Mouse (Mus musculus) embryonic facial prominence, embryonic 13.5 days (tissue): ENCODE results near the gene Garnl3. TPM values are rescaled to one million over a fixed set of nuclear protein-coding genes. Genes with fewer than 3 reads are reported as not detected.

Experiments
- ATAC-seq: fragments of 200-750 bp; cut with Nextera tagmentation; 2 replicates; pipeline ENCODE4 v1.8.0; 2017; ENCODE audit warnings: low read depth; ENCODE audit not compliant: insufficient number of reproducible peaks, insufficient read depth, low FRiP score, low TSS enrichment
- H3K27ac ChIP-seq: fragments of 300-500 bp; sonication (generic); 2 replicates; pipeline ENCODE4 v1.5.1; 2015; ENCODE audit warnings: moderate library complexity, mild to moderate bottlenecking, inconsistent platforms
- H3K27me3 ChIP-seq: fragments of 300-500 bp; sonication (generic); 2 replicates; pipeline ENCODE4 v1.6.1; 2015; ENCODE audit warnings: mild to moderate bottlenecking, inconsistent platforms
- H3K36me3 ChIP-seq: fragments of 300-500 bp; sonication (generic); 2 replicates; pipeline ENCODE4 v1.6.1; 2015; ENCODE audit warnings: mild to moderate bottlenecking, inconsistent platforms
- H3K4me1 ChIP-seq: fragments of 300-500 bp; sonication (generic); 2 replicates; pipeline ENCODE4 v1.6.1; 2015; ENCODE audit warnings: inconsistent platforms
- H3K4me2 ChIP-seq: fragments of 300-500 bp; sonication (generic); 2 replicates; pipeline ENCODE4 v1.6.1; 2015; ENCODE audit warnings: moderate library complexity, mild to moderate bottlenecking, inconsistent platforms
- H3K4me3 ChIP-seq: fragments of 300-500 bp; sonication (generic); 2 replicates; pipeline ENCODE4 v1.5.1; 2015; ENCODE audit warnings: mild to moderate bottlenecking, inconsistent platforms
- H3K9ac ChIP-seq: fragments of 300-500 bp; sonication (generic); 2 replicates; pipeline ENCODE4 v1.6.1; 2015; ENCODE audit warnings: mild to moderate bottlenecking, inconsistent platforms
- H3K9me3 ChIP-seq: fragments of 300-500 bp; sonication (generic); 2 replicates; pipeline ENCODE4 v1.6.1; 2016; ENCODE audit warnings: inconsistent platforms
- WGBS: fragments of 180-500 bp; shearing (Covaris S2); methylation state at CpG from one replicate; pipeline ENCODE4 v1.1.7; 2015; ENCODE audit warnings: mixed read lengths; 5-methylcytosine and 5-hydroxymethylcytosine counted together
- polyA plus RNA-seq: library from polyadenylated mRNA; unstranded; fragments of >200 nt; fragmentation: Nextera tagmentation; extraction: Ambion mirVana; gene quantifications from 2 replicates; pipeline ENCODE4 v1.2.1, GENCODE M21; 2015

Garnl3 gene
- polyA plus RNA-seq, result 11.2 and 13.5 TPM in 2 replicates

GRCm38 (mm10) chr2:33131500-33132092, at the start of gene Garnl3:
Gene Garnl3 (minus strand): TSS chr2:33131654.
- peak within 1 kb of the TSS; percentile 33; the same call in 1 of the 2 replicates for H3K27ac ChIP-seq
- peak within 1 kb of the TSS; percentile 99 for H3K4me2 ChIP-seq
- H3K4me3 ChIP-seq, result peak within 1 kb of the TSS; percentile 75
- peak; percentile 2 for ATAC-seq
- WGBS, result under 1% methylated on average over 22 of the region's 22 CpGs
- H3K4me1 ChIP-seq, result peaks cover 20% of the 10 kb centered on the region
- H3K27me3 ChIP-seq, result peaks cover 41% of the 10 kb centered on the region
- peak within 1 kb of the TSS; percentile 84 for H3K9ac ChIP-seq
- H3K36me3 ChIP-seq, result no peaks in the 10 kb centered on the region
- no peaks in the 10 kb centered on the region for H3K9me3 ChIP-seq

- Histone ChIP-seq H3K27ac (peak overlapping the region; percentile 84), H3K36me3 (no peaks in the 10 kb centered on the region), H3K27me3 (no peaks in the 10 kb centered on the region), H3K4me1 (peaks cover 50% of the 10 kb centered on the region), H3K9ac (no peak overlapping the region), H3K4me2 (no peak overlapping the region), H3K9me3 (no peaks in the 10 kb centered on the region), H3K4me3 (no peak overlapping the region)
- no peak for ATAC-seq
- 51% methylated on average over 16 of the region's 16 CpGs for WGBS
These were observed 48.6 kb upstream of the Garnl3 start for GRCm38 (mm10) chr2:33179930-33180630.

- Histone ChIP-seq H3K4me1 (peaks cover 47% of the 10 kb centered on the region), H3K4me3 (no peak overlapping the region), H3K36me3 (no peaks in the 10 kb centered on the region), H3K27ac (peak overlapping the region; percentile 84), H3K9ac (0 out of 2 replicates have a peak overlapping the region, but pooled peaks have one; percentile 41), H3K27me3 (no peaks in the 10 kb centered on the region), H3K9me3 (no peaks in the 10 kb centered on the region), H3K4me2 (0 out of 2 replicates have a peak overlapping the region, but pooled peaks have one; percentile 2)
- WGBS, result 58% methylated on average over 14 of the region's 14 CpGs
- ATAC-seq, result no peak
These were observed 47.9 kb upstream of the Garnl3 start for GRCm38 (mm10) chr2:33179171-33179929.

GRCm38 (mm10) chr2:33178243-33178932, 46.9 kb upstream of the Garnl3 start:
- WGBS, result 68% methylated on average over 11 of the region's 11 CpGs
- peak overlapping the region; percentile 84 for H3K27ac ChIP-seq

GRCm38 (mm10) chr2:33177443-33178242, 46.2 kb upstream of the Garnl3 start:
- 65% methylated on average over 12 of the region's 12 CpGs for WGBS
- H3K9me3 ChIP-seq, result no peaks in the 10 kb centered on the region
- no peaks in the 10 kb centered on the region for H3K27me3 ChIP-seq
- peaks cover 46% of the 10 kb centered on the region for H3K4me1 ChIP-seq
- H3K4me3 ChIP-seq, result no peak overlapping the region
- ATAC-seq, result no peak
- H3K27ac ChIP-seq, result peak overlapping the region; percentile 44
- 0 out of 2 replicates have a peak overlapping the region, but pooled peaks have one; percentile 49 for H3K9ac ChIP-seq
- no peak overlapping the region; the same call in 1 of the 2 replicates for H3K4me2 ChIP-seq
- no peaks in the 10 kb centered on the region for H3K36me3 ChIP-seq

More at GRCm38 (mm10) chr2:33178243-33178932, 46.9 kb upstream of the Garnl3 start:
- Histone ChIP-seq H3K9ac (peak overlapping the region; percentile 49; the same call in 1 of the 2 replicates), H3K4me2 (no peak overlapping the region), H3K4me1 (peaks cover 46% of the 10 kb centered on the region), H3K4me3 (no peak overlapping the region), H3K27me3 (no peaks in the 10 kb centered on the region), H3K36me3 (no peaks in the 10 kb centered on the region), H3K9me3 (no peaks in the 10 kb centered on the region)
- ATAC-seq, result peak; percentile 44; the same call in 1 of the 2 replicates

- no peaks in the 10 kb centered on the region for H3K36me3 ChIP-seq
- H3K4me1 ChIP-seq, result peaks cover 43% of the 10 kb centered on the region
- no peaks in the 10 kb centered on the region for H3K9me3 ChIP-seq
- H3K27me3 ChIP-seq, result no peaks in the 10 kb centered on the region
- H3K4me2 ChIP-seq, result no peak overlapping the region
- 42% methylated on average over 2 of the region's 2 CpGs for WGBS
- no peak overlapping the region for H3K4me3 ChIP-seq
- ATAC-seq, result no peak
- no peak overlapping the region for H3K9ac ChIP-seq
- peak overlapping the region; percentile 44 for H3K27ac ChIP-seq
These were observed 45.5 kb upstream of the Garnl3 start for GRCm38 (mm10) chr2:33176921-33177320.

GRCm38 (mm10) chr2:33176516-33176915, 45.1 kb upstream of the Garnl3 start:
- 51% methylated on average over 7 of the region's 7 CpGs for WGBS
- Histone ChIP-seq H3K4me1 (peaks cover 43% of the 10 kb centered on the region), H3K4me3 (no peak overlapping the region), H3K27me3 (no peaks in the 10 kb centered on the region), H3K36me3 (no peaks in the 10 kb centered on the region), H3K27ac (no peak overlapping the region), H3K9me3 (no peaks in the 10 kb centered on the region), H3K4me2 (no peak overlapping the region), H3K9ac (no peak overlapping the region)
- ATAC-seq, result no peak

GRCm38 (mm10) chr2:33173686-33174085, 42.2 kb upstream of the Garnl3 start:
- H3K36me3 ChIP-seq, result no peaks in the 10 kb centered on the region
- H3K4me1 ChIP-seq, result peaks cover 29% of the 10 kb centered on the region
- ATAC-seq, result no peak
- WGBS, result 93% methylated on average over 7 of the region's 7 CpGs
- no peaks in the 10 kb centered on the region for H3K27me3 ChIP-seq
- no peak overlapping the region for H3K27ac ChIP-seq
- no peak overlapping the region for H3K9ac ChIP-seq
- H3K4me2 ChIP-seq, result no peak overlapping the region
- H3K4me3 ChIP-seq, result no peak overlapping the region
- no peaks in the 10 kb centered on the region for H3K9me3 ChIP-seq

GRCm38 (mm10) chr2:33173126-33173525, 41.7 kb upstream of the Garnl3 start:
- Histone ChIP-seq H3K27ac (no peak overlapping the region), H3K27me3 (no peaks in the 10 kb centered on the region), H3K9me3 (no peaks in the 10 kb centered on the region), H3K4me1 (peaks cover 23% of the 10 kb centered on the region), H3K4me3 (no peak overlapping the region), H3K9ac (no peak overlapping the region), H3K36me3 (no peaks in the 10 kb centered on the region), H3K4me2 (no peak overlapping the region)
- WGBS, result 76% methylated on average over 10 of the region's 10 CpGs
- ATAC-seq, result no peak

- no peak overlapping the region for H3K4me3 ChIP-seq
- H3K9me3 ChIP-seq, result no peaks in the 10 kb centered on the region
- 51% methylated on average over 10 of the region's 10 CpGs for WGBS
- no peak overlapping the region for H3K4me2 ChIP-seq
- peaks cover 14% of the 10 kb centered on the region for H3K4me1 ChIP-seq
- no peak overlapping the region for H3K9ac ChIP-seq
- no peak; the same call in 1 of the 2 replicates for ATAC-seq
- no peaks in the 10 kb centered on the region for H3K36me3 ChIP-seq
- peak overlapping the region; percentile 74; the same call in 1 of the 2 replicates for H3K27ac ChIP-seq
- no peaks in the 10 kb centered on the region for H3K27me3 ChIP-seq
These were observed 39.5 kb upstream of the Garnl3 start for GRCm38 (mm10) chr2:33170777-33171565.
